In the genomic region with DNA sequence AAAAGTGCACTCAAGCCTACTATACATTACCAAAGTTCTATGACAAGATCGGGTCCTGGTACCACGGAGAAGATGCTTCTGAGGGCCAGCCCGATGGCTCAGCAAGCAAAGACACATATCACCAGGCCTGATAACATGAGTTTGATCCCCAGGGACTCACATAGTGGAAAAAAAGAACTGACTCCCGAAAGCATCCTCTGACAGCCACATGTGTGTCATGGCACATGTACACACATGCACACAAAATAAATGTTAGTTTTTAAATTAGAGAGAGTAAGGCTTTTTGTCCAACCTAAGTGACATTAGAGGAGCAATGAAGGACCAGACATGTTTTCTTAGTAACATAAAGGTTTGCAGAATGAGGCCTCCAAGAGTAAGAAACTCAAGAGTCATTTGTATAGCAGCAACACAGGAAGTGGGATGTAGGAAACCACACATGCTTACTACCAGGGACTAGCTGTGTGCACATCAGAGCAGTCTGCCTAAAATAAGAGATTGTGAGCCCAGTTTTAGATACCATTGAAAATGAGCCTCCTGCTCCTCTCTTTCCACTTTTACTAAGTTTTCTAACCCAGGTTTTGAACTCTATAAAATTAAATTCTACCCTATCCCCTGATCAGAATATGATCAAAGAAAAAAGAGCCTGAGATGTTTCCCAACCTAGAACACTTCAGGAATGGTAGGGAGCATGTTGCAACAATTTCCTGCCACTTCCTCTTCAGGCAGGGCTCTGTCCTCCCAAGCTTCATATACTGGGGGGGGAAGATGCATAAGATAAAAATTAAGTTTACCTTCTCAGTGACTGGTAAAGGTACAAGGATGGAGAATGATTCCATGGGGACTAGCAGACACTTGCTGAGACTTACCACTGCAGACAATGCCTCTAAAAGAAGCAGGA, we compare ENCODE assay signal across 1 mouse cellular context.
TF ChIP-seq lines count a peak whose summit lies in the region.

No protein-coding gene starts in this region.

TF ChIP-seq in CH12.LX, 34 proteins besides CTCF, POLR2A, EP300 and RAD21 (continued from another document):
- TF ChIP-seq ETS1 (conservative IDR thresholded peaks at IDR 0.05; ENCODE audit: low read depth, low read length) (0 out of 2 replicates have a peak, but pooled peaks have one; percentile 10), SIN3A (IDR thresholded peaks at IDR 0.05; ENCODE audit: low read length) (no peak), CHD2 (IDR thresholded peaks at IDR 0.05; ENCODE audit: low read length) (no peak), E2F4 (IDR thresholded peaks at IDR 0.05; ENCODE audit: insufficient replicate concordance, low read depth, low read length) (no peak), JUND (conservative IDR thresholded peaks at IDR 0.05; ENCODE audit: low read depth, low read length) (peak; percentile 31; the same call in 1 of the 2 replicates), TBP (conservative IDR thresholded peaks at IDR 0.05; ENCODE audit: low read depth, low read length) (0 out of 2 replicates have a peak, but pooled peaks have one; percentile 34), ZKSCAN1 (IDR thresholded peaks at IDR 0.05; ENCODE audit: borderline replicate concordance, low read depth, low read length) (no peak), CHD1 (IDR thresholded peaks at IDR 0.05; ENCODE audit: low read depth, low read length) (no peak), GABPA (IDR thresholded peaks at IDR 0.05; ENCODE audit: insufficient replicate concordance, low read depth, low read length) (no peak), MXI1 (IDR thresholded peaks at IDR 0.05; ENCODE audit: low read depth, low read length) (0 out of 2 replicates have a peak, but pooled peaks have one; percentile 44), ELF1 (IDR thresholded peaks at IDR 0.05; ENCODE audit: low read depth, low read length) (no peak), MAX (IDR thresholded peaks at IDR 0.05; ENCODE audit: low read length) (peak; percentile 73), MYC (IDR thresholded peaks at IDR 0.05; ENCODE audit: low read depth, low read length) (peak; percentile 91), ZC3H11A (IDR thresholded peaks at IDR 0.05; ENCODE audit: low read depth, low read length) (no peak), BHLHE40 (IDR thresholded peaks at IDR 0.05; ENCODE audit: low read depth, low read length) (peak; percentile 62)
